Mouse (Mus musculus) T-cell, adult 2 months (primary cell): ENCODE measurements around the gene Eif4e3.

Experiments
- DNase-seq: peaks from one replicate; pipeline ENCODE4 v3.0.0; 2022; ENCODE audit warnings: low spot score

Eif4e3 gene

GRCm38 (mm10) chr6:99665457-99666317 is 884 bp downstream of the Eif4e3 start:
- DNase-seq: peak; percentile 35

- DNase-seq: no peak
Measured at GRCm38 (mm10) chr6:99663232-99663631, 3.3 kb downstream of the Eif4e3 start.

GRCm38 (mm10) chr6:99660443-99660842 is 6.1 kb downstream of the Eif4e3 start:
- peak; percentile 30 for DNase-seq

GRCm38 (mm10) chr6:99658586-99658985 is 8.0 kb downstream of the Eif4e3 start:
- peak; percentile 57 for DNase-seq

- DNase-seq: no peak
Measured at GRCm38 (mm10) chr6:99656088-99656487, 10.5 kb downstream of the Eif4e3 start.

GRCm38 (mm10) chr6:99655488-99655887 is 11.1 kb downstream of the Eif4e3 start:
- DNase-seq: peak; percentile 58

- DNase-seq: no peak
Measured at GRCm38 (mm10) chr6:99654343-99654742, 12.2 kb downstream of the Eif4e3 start.

GRCm38 (mm10) chr6:99652341-99652740 is 14.2 kb downstream of the Eif4e3 start:
- DNase-seq: no peak

GRCm38 (mm10) chr6:99649307-99649706 is 17.3 kb downstream of the Eif4e3 start:
- no peak for DNase-seq

- DNase-seq: peak; percentile 53
Measured at GRCm38 (mm10) chr6:99646344-99646743, 20.2 kb downstream of the Eif4e3 start.

- peak; percentile 40 for DNase-seq
Measured at GRCm38 (mm10) chr6:99644876-99645275, 21.7 kb downstream of the Eif4e3 start.

GRCm38 (mm10) chr6:99644386-99644785 is 22.2 kb downstream of the Eif4e3 start:
- no peak for DNase-seq

- peak; percentile 43 for DNase-seq
Measured at GRCm38 (mm10) chr6:99643439-99644199, 23.0 kb downstream of the Eif4e3 start.

GRCm38 (mm10) chr6:99637456-99637855 is 29.1 kb downstream of the Eif4e3 start:
- DNase-seq: no peak

GRCm38 (mm10) chr6:99636801-99637200 is 29.8 kb downstream of the Eif4e3 start:
- no peak for DNase-seq

GRCm38 (mm10) chr6:99636121-99636520 is 30.4 kb downstream of the Eif4e3 start:
- DNase-seq: no peak

GRCm38 (mm10) chr6:99632121-99632980 is 34.2 kb downstream of the Eif4e3 start:
- no peak for DNase-seq

GRCm38 (mm10) chr6:99631637-99632036 is 34.9 kb downstream of the Eif4e3 start:
- no peak for DNase-seq

GRCm38 (mm10) chr6:99629726-99630458 is 36.7 kb downstream of the Eif4e3 start:
- no peak for DNase-seq

GRCm38 (mm10) chr6:99626347-99626746 is 40.2 kb downstream of the Eif4e3 start:
- DNase-seq: no peak

- peak; percentile 12 for DNase-seq
Measured at GRCm38 (mm10) chr6:99625803-99626202, 40.8 kb downstream of the Eif4e3 start.
